ENCODE assay signal across 8 mouse cellular contexts in the genomic region with DNA sequence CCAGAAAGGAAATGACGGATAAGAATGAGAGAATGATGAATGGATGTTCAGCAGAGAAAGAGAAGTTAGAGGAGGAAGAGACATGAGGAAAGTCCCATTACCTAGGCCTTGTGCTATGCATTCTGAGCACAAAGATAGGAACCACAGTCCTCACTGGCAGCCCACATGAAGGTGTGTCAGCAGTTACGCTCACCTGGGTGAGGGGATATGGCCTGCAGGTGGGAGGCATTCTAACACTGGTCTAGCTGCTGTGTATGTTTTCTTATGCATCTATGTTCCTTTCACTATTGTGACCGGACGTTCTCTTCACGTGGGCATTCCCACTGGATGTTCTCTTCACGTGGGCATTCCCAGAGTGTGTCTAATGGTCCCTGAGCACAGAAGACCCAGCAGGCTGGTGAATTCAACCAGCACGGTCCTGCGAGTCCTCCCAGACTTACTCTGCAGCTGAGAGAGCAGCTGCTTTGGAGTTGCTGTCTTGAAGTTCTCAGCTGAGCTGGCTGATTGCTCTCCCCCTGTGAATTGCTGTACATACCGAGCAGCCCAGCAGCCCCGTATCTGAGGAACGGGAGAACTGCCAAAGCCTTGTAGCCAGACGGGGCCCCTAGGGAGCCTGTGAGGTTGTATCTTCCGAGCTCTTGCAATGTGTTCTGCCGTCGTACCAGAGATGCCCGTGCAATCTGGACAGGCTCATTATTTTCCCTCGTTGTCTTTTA.
DNase-seq lines count a peak whose midpoint lies in the region; ATAC-seq and TF ChIP-seq lines count a peak whose summit lies in the region.

No protein-coding gene starts in this region.

- H3K4me3 ChIP-seq in hindbrain, embryonic 15.5 days, result no peak overlapping the region
- no peak overlapping the region for H3K4me3 ChIP-seq in midbrain, postnatal 0 days (ENCODE audit: low read depth, low read length)

- no peak for DNase-seq in frontal cortex, postnatal 36 days (ENCODE audit: low spot score in 2 of 2)
- DNase-seq in right cerebral cortex, postnatal 14 days, result peak; percentile 21
- DNase-seq in right cerebral cortex, adult 2 months (ENCODE audit: low spot score in 2 of 2), result no peak
- DNase-seq in midbrain, postnatal 0 days (ENCODE audit: low spot score), result peak; percentile 89
- no peak for DNase-seq in urinary bladder, postnatal 14 days (ENCODE audit: low spot score)

- no peak overlapping the region; the same call in 1 of the 2 replicates for H3K9ac ChIP-seq in hindbrain, embryonic 15.5 days
- no peak overlapping the region for H3K9ac ChIP-seq in midbrain, postnatal 0 days (replicated peaks; ENCODE audit: low read length, poor library complexity, severe bottlenecking)

- ATAC-seq in frontal cortex, adult (ENCODE audit: low TSS enrichment), result peak; percentile 62
- ATAC-seq in hindbrain, embryonic 15.5 days (ENCODE audit: low FRiP score, low read depth), result peak; percentile 84
- ATAC-seq in midbrain, postnatal 0 days (ENCODE audit: low FRiP score), result peak; percentile 70
- ATAC-seq in CD4-positive, CD25-positive, alpha-beta regulatory T cell, adult 4 months, result no peak

- 22% methylated on average over 17 of the region's 17 CpGs for WGBS in hindbrain, embryonic 15.5 days
- 28% methylated on average over 17 of the region's 17 CpGs for WGBS in midbrain, postnatal 0 days

- peak overlapping the region; percentile 73 for H3K27ac ChIP-seq in hindbrain, embryonic 15.5 days (replicated peaks)
- peak overlapping the region; percentile 51 for H3K27ac ChIP-seq in midbrain, postnatal 0 days (ENCODE audit: low read depth, low read length)

- no peaks in the 10 kb centered on the region for H3K9me3 ChIP-seq in hindbrain, embryonic 15.5 days
- H3K9me3 ChIP-seq in midbrain, postnatal 0 days (ENCODE audit: low read length), result no peaks in the 10 kb centered on the region

- H3K4me1 ChIP-seq in hindbrain, embryonic 15.5 days (replicated peaks), result peaks cover 30% of the 10 kb centered on the region
- no peaks in the 10 kb centered on the region; the same call in 1 of the 2 replicates for H3K4me1 ChIP-seq in midbrain, postnatal 0 days (ENCODE audit: insufficient read depth, low read length)

- TF ChIP-seq CTCF in midbrain, postnatal 0 days (IDR thresholded peaks at IDR 0.05), result no peak

- H3K4me2 ChIP-seq in hindbrain, embryonic 15.5 days, result peak overlapping the region; percentile 29
- H3K4me2 ChIP-seq in midbrain, postnatal 0 days (ENCODE audit: low read depth, low read length, poor library complexity, severe bottlenecking), result peak overlapping the region; percentile 30

- no peaks in the 10 kb centered on the region for H3K36me3 ChIP-seq in hindbrain, embryonic 15.5 days
- no peaks in the 10 kb centered on the region for H3K36me3 ChIP-seq in midbrain, postnatal 0 days (ENCODE audit: insufficient read depth, low read length)

- no peaks in the 10 kb centered on the region for H3K27me3 ChIP-seq in hindbrain, embryonic 15.5 days
- no peaks in the 10 kb centered on the region for H3K27me3 ChIP-seq in midbrain, postnatal 0 days (ENCODE audit: insufficient read depth, low read length)

Comparison
In these comparisons a context has a peak if more than half of its experiments do, and no peak if none do; other contexts are left out.
1. DNase-seq: peak in right cerebral cortex, postnatal 14 days (single experiment) and midbrain, postnatal 0 days (single experiment); none in frontal cortex, postnatal 36 days (0 of 2), right cerebral cortex, adult 2 months (0 of 2) and urinary bladder, postnatal 14 days (single experiment).